Mouse (Mus musculus): ENCODE data around the gene 4933430I17Rik. TPM values are rescaled to one million over a fixed set of nuclear protein-coding genes. Genes with fewer than 3 reads are reported as not detected.

The 4933430I17Rik gene
- not detected for polyA plus RNA-seq (2017; shearing (Covaris generic))

GRCm38 (mm10) chr4:62524651-62525488 lies at the start of gene 4933430I17Rik, which contains the start of gene Pole3:
TSS of gene 4933430I17Rik (plus strand) at chr4:62525369.
TSS of gene Pole3 (minus strand) at chr4:62525068.

GRCm38 (mm10) chr4:62479937-62480708 lies 45.0 kb upstream of the 4933430I17Rik start, which contains the start of gene Bspry:
TSS of gene Bspry (plus strand) at chr4:62480053.

GRCm38 (mm10) chr4:62503374-62503970 lies 21.7 kb upstream of the 4933430I17Rik start, which contains the start of gene Hdhd3:
TSS of gene Hdhd3 (minus strand) at chr4:62503467.

GRCm38 (mm10) chr4:62519849-62520233 lies 5.3 kb upstream of the 4933430I17Rik start, which contains the start of gene Alad:
TSS of gene Alad (minus strand) at chr4:62519918.

GRCm38 (mm10) chr4:62559797-62560329 lies 34.7 kb downstream of the 4933430I17Rik start, which contains the start of gene Rgs3:
TSS of gene Rgs3 (plus strand) at chr4:62559847.

Other genes with a start within 250 kb of the 4933430I17Rik start
- gene Fkbp15, start 164.8 kb upstream of the 4933430I17Rik start, polyA plus RNA-seq (2017; shearing (Covaris generic)) = 62.1 TPM
- gene Slc31a1, start 164.6 kb upstream of the 4933430I17Rik start, polyA plus RNA-seq (2017; shearing (Covaris generic)) = 7.9 TPM
- 91.5 TPM for gene Cdc26, start 116.7 kb upstream of the 4933430I17Rik start, polyA plus RNA-seq (2017; shearing (Covaris generic))
- gene Prpf4, start 116.6 kb upstream of the 4933430I17Rik start, polyA plus RNA-seq (2017; shearing (Covaris generic)) = 26.6 TPM
- not detected for gene Rnf183, start 90.1 kb upstream of the 4933430I17Rik start, polyA plus RNA-seq (2017; shearing (Covaris generic))
- gene Wdr31, start 54.5 kb upstream of the 4933430I17Rik start, polyA plus RNA-seq (2017; shearing (Covaris generic)) = 0.34 TPM
- 2.7 TPM for gene Bspry, start 45.3 kb upstream of the 4933430I17Rik start, polyA plus RNA-seq (2017; shearing (Covaris generic))
- 0.98 TPM for gene Hdhd3, start 21.9 kb upstream of the 4933430I17Rik start, polyA plus RNA-seq (2017; shearing (Covaris generic))
- gene Alad, start 5.5 kb upstream of the 4933430I17Rik start, polyA plus RNA-seq (2017; shearing (Covaris generic)) = 41.6 TPM
- gene Pole3, start 301 bp upstream of the 4933430I17Rik start, polyA plus RNA-seq (2017; shearing (Covaris generic)) = 24.9 TPM
- 99.2 TPM for gene Rgs3, start 34.5 kb downstream of the 4933430I17Rik start, polyA plus RNA-seq (2017; shearing (Covaris generic))